Mouse (Mus musculus): ENCODE measurements at regions not wholly inside any gene's neighbourhood (a gene's known extent, or its start where the extent isn't known, plus 50 kb on each side); places are given as distances from the start of the nearest gene placed in this dataset.

DNA sequence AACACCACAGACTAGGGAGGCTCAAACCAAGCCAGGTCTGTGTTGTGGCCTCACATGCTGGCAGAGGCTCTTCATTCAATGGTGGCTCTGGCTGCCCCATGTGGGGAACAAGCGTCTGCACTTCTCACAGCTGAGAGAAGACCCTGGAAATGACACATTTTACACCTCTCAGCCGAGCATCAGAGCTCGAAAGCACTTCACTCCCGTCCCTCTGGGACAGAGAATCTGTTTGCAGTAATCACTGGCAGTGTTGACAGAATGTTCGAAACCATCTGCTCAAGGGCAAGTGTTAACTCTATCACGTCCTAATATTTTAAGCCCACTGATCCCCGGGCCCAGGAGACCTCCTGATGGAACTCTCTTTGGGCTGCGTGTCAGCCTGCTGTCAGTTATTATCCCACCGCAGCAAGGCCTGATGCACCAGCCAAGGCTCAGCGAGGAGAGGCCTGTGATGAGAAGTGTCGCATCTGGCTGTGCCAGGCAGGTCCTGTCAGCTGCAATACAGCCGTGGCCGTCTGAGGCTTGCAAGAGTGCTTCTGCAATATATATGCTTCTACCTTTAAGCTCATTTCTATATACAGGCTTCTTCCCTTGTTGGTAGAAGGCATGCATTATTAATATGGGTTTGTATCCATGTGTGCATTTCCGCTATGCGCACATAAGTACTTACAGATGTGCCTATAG lies 241.5 kb upstream of the Dnajc19 start:
- Histone ChIP-seq H3K4me2 (ENCODE audit: low read depth, low read length) (no peak overlapping the region), H3K27me3 (ENCODE audit: control insufficient read depth, insufficient read depth, low read length) (no peaks in the 10 kb centered on the region), H3K9me3 (replicated peaks; ENCODE audit: control insufficient read depth, low read length) (no peaks in the 10 kb centered on the region), H3K4me3 (replicated peaks; ENCODE audit: low read length) (no peak overlapping the region), H3K27ac (ENCODE audit: low read length) (no peak overlapping the region), H3K4me1 (ENCODE audit: control insufficient read depth, insufficient read depth, low read length) (no peaks in the 10 kb centered on the region), H3K9ac (ENCODE audit: low read length) (no peak overlapping the region), H3K36me3 (ENCODE audit: control insufficient read depth, insufficient read depth, low read length) (no peaks in the 10 kb centered on the region)
- no peak for ATAC-seq (ENCODE audit: insufficient read depth, low FRiP score)
- WGBS = 31% methylated on average over 15 of the region's 15 CpGs

DNA sequence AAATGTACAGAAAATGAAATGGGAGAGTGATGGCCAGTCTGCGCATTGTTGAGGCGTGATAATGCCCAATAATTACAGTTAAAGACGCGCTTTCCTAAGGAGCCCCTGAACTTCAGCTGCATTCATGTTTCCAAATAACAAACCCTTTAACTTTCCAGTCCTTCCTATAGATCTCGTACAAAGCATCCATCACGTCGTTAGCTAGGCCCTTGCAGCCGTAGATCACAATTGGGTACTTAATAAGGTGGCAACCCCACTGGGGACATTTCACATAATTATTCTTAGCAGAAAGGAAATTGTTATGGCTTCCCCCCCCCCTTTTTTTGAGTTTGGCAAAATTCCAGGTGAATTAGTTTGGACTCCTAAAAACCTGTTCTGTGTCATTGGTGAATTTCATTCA lies 233.7 kb upstream of the Dnajc19 start:
- Histone ChIP-seq H3K27me3 (ENCODE audit: control insufficient read depth, insufficient read depth, low read length) (no peaks in the 10 kb centered on the region), H3K9ac (ENCODE audit: low read length) (no peak overlapping the region), H3K4me2 (ENCODE audit: low read depth, low read length) (no peak overlapping the region), H3K27ac (ENCODE audit: low read length) (no peak overlapping the region), H3K4me3 (replicated peaks; ENCODE audit: low read length) (no peak overlapping the region), H3K9me3 (replicated peaks; ENCODE audit: control insufficient read depth, low read length) (no peaks in the 10 kb centered on the region), H3K4me1 (ENCODE audit: control insufficient read depth, insufficient read depth, low read length) (no peaks in the 10 kb centered on the region), H3K36me3 (ENCODE audit: control insufficient read depth, insufficient read depth, low read length) (no peaks in the 10 kb centered on the region)
- ATAC-seq (ENCODE audit: insufficient read depth, low FRiP score) = no peak
- WGBS = 85% methylated on average over 8 of the region's 8 CpGs

DNA sequence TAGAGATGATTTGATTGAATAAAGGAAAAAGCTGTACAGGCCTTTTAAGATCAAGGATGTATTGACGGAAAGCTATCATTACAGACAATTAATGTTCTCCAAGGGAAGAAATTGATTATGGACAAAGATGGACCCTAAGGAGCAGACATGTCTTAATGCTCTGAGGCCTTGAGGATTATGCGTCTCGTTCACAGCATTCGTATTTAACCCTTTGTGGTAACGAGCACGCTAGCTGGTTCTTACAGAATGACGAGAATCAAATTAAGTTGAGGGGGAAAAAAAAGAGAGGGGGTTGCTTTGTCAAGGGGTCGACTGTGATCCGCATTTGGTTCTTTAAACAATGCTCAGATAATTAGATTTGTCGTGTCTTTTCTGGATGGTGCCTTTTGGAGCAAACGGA lies 233.3 kb upstream of the Dnajc19 start:
- no peak overlapping the region for H3K4me2 ChIP-seq (ENCODE audit: low read depth, low read length)
- WGBS = 77% methylated on average over 11 of the region's 11 CpGs
- H3K9me3 ChIP-seq (replicated peaks; ENCODE audit: control insufficient read depth, low read length) = no peaks in the 10 kb centered on the region
- H3K9ac ChIP-seq (ENCODE audit: low read length) = no peak overlapping the region
- no peaks in the 10 kb centered on the region for H3K4me1 ChIP-seq (ENCODE audit: control insufficient read depth, insufficient read depth, low read length)
- no peaks in the 10 kb centered on the region for H3K36me3 ChIP-seq (ENCODE audit: control insufficient read depth, insufficient read depth, low read length)
- no peaks in the 10 kb centered on the region for H3K27me3 ChIP-seq (ENCODE audit: control insufficient read depth, insufficient read depth, low read length)
- no peak overlapping the region for H3K27ac ChIP-seq (ENCODE audit: low read length)
- no peak overlapping the region for H3K4me3 ChIP-seq (replicated peaks; ENCODE audit: low read length)
- ATAC-seq (ENCODE audit: insufficient read depth, low FRiP score) = no peak

DNA sequence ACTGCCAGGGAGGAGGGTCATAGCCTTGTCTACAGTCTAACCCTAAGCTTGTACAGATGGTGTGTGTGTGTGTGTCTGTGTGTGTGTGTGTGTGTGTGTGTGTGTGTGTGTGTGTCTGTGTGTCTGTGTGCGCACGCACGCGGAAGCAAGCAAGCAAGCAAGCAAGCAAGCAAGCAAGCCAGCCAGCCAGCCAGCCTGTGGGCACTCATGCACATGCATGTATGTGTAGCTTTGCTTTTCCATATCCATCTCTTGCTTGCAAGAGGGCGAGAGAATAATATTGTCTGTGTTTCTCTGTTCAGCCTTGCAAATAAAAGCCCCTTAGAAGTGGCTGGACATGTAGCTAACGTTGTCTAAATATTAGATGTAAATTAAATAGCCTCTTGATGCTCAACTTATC lies 230.8 kb upstream of the Dnajc19 start:
- no peak overlapping the region for H3K4me2 ChIP-seq (ENCODE audit: low read depth, low read length)
- H3K9ac ChIP-seq (ENCODE audit: low read length) = no peak overlapping the region
- no peak overlapping the region for H3K27ac ChIP-seq (ENCODE audit: low read length)
- 82% methylated on average over 6 of the region's 6 CpGs for WGBS
- no peaks in the 10 kb centered on the region for H3K36me3 ChIP-seq (ENCODE audit: control insufficient read depth, insufficient read depth, low read length)
- no peaks in the 10 kb centered on the region for H3K9me3 ChIP-seq (replicated peaks; ENCODE audit: control insufficient read depth, low read length)
- ATAC-seq (ENCODE audit: insufficient read depth, low FRiP score) = no peak
- no peak overlapping the region for H3K4me3 ChIP-seq (replicated peaks; ENCODE audit: low read length)
- no peaks in the 10 kb centered on the region for H3K4me1 ChIP-seq (ENCODE audit: control insufficient read depth, insufficient read depth, low read length)
- no peaks in the 10 kb centered on the region for H3K27me3 ChIP-seq (ENCODE audit: control insufficient read depth, insufficient read depth, low read length)

DNA sequence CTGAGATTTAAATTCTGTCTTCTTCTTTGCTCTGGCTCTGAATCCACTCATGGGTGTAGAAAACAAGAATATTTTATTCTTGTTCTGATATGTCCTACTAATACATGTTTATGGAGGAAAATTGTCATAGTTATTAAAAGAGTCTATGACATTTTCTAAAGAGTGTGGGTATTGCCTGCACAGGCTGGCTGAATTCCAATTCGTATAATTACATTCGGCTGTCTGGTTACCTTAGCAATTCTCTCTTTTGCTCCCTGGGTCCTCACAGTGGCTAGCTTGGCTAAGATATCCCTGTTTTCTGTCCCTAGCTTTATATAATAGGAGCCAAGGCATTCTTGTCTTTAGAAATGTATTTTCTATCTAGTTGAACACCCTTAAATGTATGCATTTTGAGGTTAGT lies 218.5 kb upstream of the Dnajc19 start:
- Histone ChIP-seq H3K9ac (ENCODE audit: low read length) (no peak overlapping the region), H3K36me3 (ENCODE audit: control insufficient read depth, insufficient read depth, low read length) (no peaks in the 10 kb centered on the region), H3K4me3 (replicated peaks; ENCODE audit: low read length) (no peak overlapping the region), H3K4me2 (ENCODE audit: low read depth, low read length) (no peak overlapping the region), H3K9me3 (replicated peaks; ENCODE audit: control insufficient read depth, low read length) (no peaks in the 10 kb centered on the region), H3K27me3 (ENCODE audit: control insufficient read depth, insufficient read depth, low read length) (no peaks in the 10 kb centered on the region), H3K27ac (ENCODE audit: low read length) (no peak overlapping the region), H3K4me1 (ENCODE audit: control insufficient read depth, insufficient read depth, low read length) (no peaks in the 10 kb centered on the region)
- no peak for ATAC-seq (ENCODE audit: insufficient read depth, low FRiP score)
- WGBS = 74% methylated on average over 2 of the region's 2 CpGs

DNA sequence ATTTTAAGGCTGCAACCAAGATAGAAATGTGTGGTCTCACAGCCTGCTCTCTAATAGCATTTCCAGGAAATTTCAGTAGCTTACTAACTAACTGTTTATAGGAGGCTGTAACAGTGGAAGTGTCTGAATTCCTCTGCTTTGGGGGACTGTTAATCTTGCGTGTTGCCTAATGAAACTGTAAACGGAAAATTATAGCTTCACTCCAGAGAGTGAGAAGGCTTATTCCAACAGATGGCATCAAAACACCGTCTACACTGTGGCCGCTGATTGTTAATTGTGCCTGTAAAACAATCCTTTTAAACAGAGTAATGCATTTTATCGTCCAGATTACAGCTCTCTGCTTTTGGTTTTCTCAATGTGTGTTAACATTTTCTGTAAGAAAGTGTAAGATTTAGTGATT lies 206.7 kb upstream of the Dnajc19 start:
- Histone ChIP-seq H3K27ac (ENCODE audit: low read length) (no peak overlapping the region), H3K4me3 (replicated peaks; ENCODE audit: low read length) (no peak overlapping the region), H3K4me2 (ENCODE audit: low read depth, low read length) (no peak overlapping the region), H3K36me3 (ENCODE audit: control insufficient read depth, insufficient read depth, low read length) (no peaks in the 10 kb centered on the region), H3K9ac (ENCODE audit: low read length) (no peak overlapping the region), H3K9me3 (replicated peaks; ENCODE audit: control insufficient read depth, low read length) (no peaks in the 10 kb centered on the region), H3K4me1 (ENCODE audit: control insufficient read depth, insufficient read depth, low read length) (no peaks in the 10 kb centered on the region), H3K27me3 (ENCODE audit: control insufficient read depth, insufficient read depth, low read length) (no peaks in the 10 kb centered on the region)
- no peak for ATAC-seq (ENCODE audit: insufficient read depth, low FRiP score)
- WGBS = 55% methylated on average over 5 of the region's 5 CpGs

DNA sequence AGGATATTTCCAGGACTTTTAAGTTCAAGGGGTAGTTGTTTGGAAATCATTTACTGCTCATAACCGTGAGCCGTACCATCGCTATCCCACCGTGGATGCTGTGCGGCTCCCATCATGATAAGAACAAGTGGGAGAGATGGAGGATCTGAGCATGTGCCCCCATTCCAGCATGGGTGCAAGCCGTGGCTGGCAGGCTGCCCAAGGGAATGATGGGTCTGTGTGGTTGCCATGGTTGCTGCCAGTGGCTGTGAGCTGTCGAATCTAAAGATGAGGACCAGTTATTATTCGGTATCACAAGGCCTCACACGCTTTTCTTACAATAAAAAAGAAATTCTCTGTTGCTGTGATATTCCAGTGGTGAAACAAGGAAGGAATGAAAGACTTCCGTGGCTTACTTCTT lies 189.0 kb upstream of the Dnajc19 start:
- Histone ChIP-seq H3K4me3 (replicated peaks; ENCODE audit: low read length) (no peak overlapping the region), H3K27me3 (ENCODE audit: control insufficient read depth, insufficient read depth, low read length) (no peaks in the 10 kb centered on the region), H3K9ac (ENCODE audit: low read length) (no peak overlapping the region), H3K36me3 (ENCODE audit: control insufficient read depth, insufficient read depth, low read length) (no peaks in the 10 kb centered on the region), H3K27ac (ENCODE audit: low read length) (no peak overlapping the region), H3K4me1 (ENCODE audit: control insufficient read depth, insufficient read depth, low read length) (no peaks in the 10 kb centered on the region), H3K9me3 (replicated peaks; ENCODE audit: control insufficient read depth, low read length) (no peaks in the 10 kb centered on the region), H3K4me2 (ENCODE audit: low read depth, low read length) (no peak overlapping the region)
- WGBS = 86% methylated on average over 10 of the region's 10 CpGs
- ATAC-seq (ENCODE audit: insufficient read depth, low FRiP score) = no peak

DNA sequence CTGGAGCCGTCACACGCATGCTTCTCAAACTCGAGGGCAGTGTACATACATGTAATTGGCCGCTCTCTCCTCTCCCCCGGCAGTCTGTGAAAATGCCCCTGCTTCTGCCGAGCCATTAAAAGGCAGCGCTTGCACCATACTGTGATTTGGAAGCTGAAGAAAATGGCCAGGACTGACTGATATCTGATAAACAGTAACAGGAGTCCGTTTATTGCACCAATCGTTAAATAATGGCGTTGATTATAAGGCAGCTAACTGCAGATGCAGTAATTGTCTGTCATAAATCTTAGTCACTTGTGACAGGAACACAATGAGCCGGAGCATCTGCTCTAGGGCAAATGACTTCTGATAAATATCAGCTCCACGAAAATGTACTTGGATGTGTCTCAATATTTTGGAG lies 185.3 kb upstream of the Dnajc19 start:
- Histone ChIP-seq H3K27ac (ENCODE audit: low read length) (no peak overlapping the region), H3K27me3 (ENCODE audit: control insufficient read depth, insufficient read depth, low read length) (no peaks in the 10 kb centered on the region), H3K9me3 (replicated peaks; ENCODE audit: control insufficient read depth, low read length) (no peaks in the 10 kb centered on the region), H3K4me2 (ENCODE audit: low read depth, low read length) (no peak overlapping the region), H3K4me1 (ENCODE audit: control insufficient read depth, insufficient read depth, low read length) (no peaks in the 10 kb centered on the region), H3K4me3 (replicated peaks; ENCODE audit: low read length) (no peak overlapping the region), H3K36me3 (ENCODE audit: control insufficient read depth, insufficient read depth, low read length) (no peaks in the 10 kb centered on the region), H3K9ac (ENCODE audit: low read length) (no peak overlapping the region)
- ATAC-seq (ENCODE audit: insufficient read depth, low FRiP score) = no peak
- WGBS = 52% methylated on average over 12 of the region's 12 CpGs

DNA sequence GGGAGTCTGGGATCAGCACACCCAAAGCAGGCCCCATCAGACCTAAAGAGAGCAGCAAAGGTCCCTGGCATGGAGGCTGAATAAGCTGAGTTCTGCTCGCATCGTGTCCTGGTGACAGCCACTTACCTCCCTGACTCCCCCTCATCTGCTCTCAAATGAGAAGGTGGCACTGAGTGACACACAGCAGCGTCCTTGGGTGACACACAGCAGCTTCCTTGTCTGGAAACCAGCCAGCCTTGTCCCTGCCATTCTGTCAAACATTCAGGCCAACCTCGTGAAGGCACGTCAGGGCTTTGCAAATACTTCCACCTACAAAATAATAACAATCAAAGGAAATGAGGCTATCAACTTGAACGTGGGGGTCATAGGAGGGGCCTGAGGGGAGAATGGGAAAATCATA lies 183.7 kb upstream of the Dnajc19 start:
- 46% methylated on average over 6 of the region's 6 CpGs for WGBS
- Histone ChIP-seq H3K4me1 (ENCODE audit: control insufficient read depth, insufficient read depth, low read length) (no peaks in the 10 kb centered on the region), H3K4me2 (ENCODE audit: low read depth, low read length) (no peak overlapping the region), H3K4me3 (replicated peaks; ENCODE audit: low read length) (no peak overlapping the region), H3K9ac (ENCODE audit: low read length) (no peak overlapping the region), H3K27me3 (ENCODE audit: control insufficient read depth, insufficient read depth, low read length) (no peaks in the 10 kb centered on the region), H3K36me3 (ENCODE audit: control insufficient read depth, insufficient read depth, low read length) (no peaks in the 10 kb centered on the region), H3K9me3 (replicated peaks; ENCODE audit: control insufficient read depth, low read length) (no peaks in the 10 kb centered on the region), H3K27ac (ENCODE audit: low read length) (no peak overlapping the region)
- no peak for ATAC-seq (ENCODE audit: insufficient read depth, low FRiP score)

Measured in stomach, embryonic 16.5 days (tissue).